Mouse (Mus musculus): ENCODE data around the gene Diaph2. TPM values are rescaled to one million over a fixed set of nuclear protein-coding genes. Genes with fewer than 3 reads are reported as not detected.
"Not testable (repeated sequence)": the region's sequence is repeated elsewhere in the genome, so short reads cannot be mapped to it uniquely, and the experiment has no call there.

The Diaph2 gene
- polyA plus RNA-seq, 1 experiment from 2014 or later = 10.3 TPM

- Histone ChIP-seq H3K4me1 (ENCODE audit: insufficient read depth) (no peaks in the 10 kb centered on the region), H3K9ac (no peak overlapping the region), H3K4me2 (no peak overlapping the region), H3K27ac (ENCODE audit: low read depth) (no peak overlapping the region), H3K4me3 (ENCODE audit: low read depth, low read length) (no peak overlapping the region), H3K27me3 (ENCODE audit: insufficient read depth, low read length) (no peaks in the 10 kb centered on the region), H3K36me3 (ENCODE audit: insufficient read depth) (no peaks in the 10 kb centered on the region), H3K9me3 (ENCODE audit: low read depth, low read length) (no peaks in the 10 kb centered on the region)
- ATAC-seq (ENCODE audit: insufficient read depth) (no peak), DNase-seq (peak; percentile 24)
- WGBS = 40% methylated on average over 3 of the region's 3 CpGs
- TF ChIP-seq CTCF (IDR thresholded peaks at IDR 0.05; ENCODE audit: low read depth) = no peak
These were observed 653.7 kb downstream of the Diaph2 start for GRCm38 (mm10) chrX:130403214-130403613.

GRCm38 (mm10) chrX:130407471-130407870 lies 657.9 kb downstream of the Diaph2 start:
- not testable (repeated sequence) for H3K27ac ChIP-seq (ENCODE audit: low read depth); H3K9ac ChIP-seq; H3K4me3 ChIP-seq (ENCODE audit: low read depth, low read length); ATAC-seq (ENCODE audit: insufficient read depth); H3K9me3 ChIP-seq (ENCODE audit: low read depth, low read length); H3K4me2 ChIP-seq; H3K36me3 ChIP-seq (ENCODE audit: insufficient read depth); H3K4me1 ChIP-seq (ENCODE audit: insufficient read depth); DNase-seq; H3K27me3 ChIP-seq (ENCODE audit: insufficient read depth, low read length)
- 83% methylated on average over 3 of the region's 3 CpGs for WGBS

- Histone ChIP-seq H3K4me2 (no peak overlapping the region), H3K27ac (ENCODE audit: low read depth) (no peak overlapping the region), H3K9me3 (ENCODE audit: low read depth, low read length) (no peaks in the 10 kb centered on the region), H3K9ac (no peak overlapping the region), H3K27me3 (ENCODE audit: insufficient read depth, low read length) (no peaks in the 10 kb centered on the region), H3K36me3 (ENCODE audit: insufficient read depth) (no peaks in the 10 kb centered on the region), H3K4me3 (ENCODE audit: low read depth, low read length) (no peak overlapping the region), H3K4me1 (ENCODE audit: insufficient read depth) (no peaks in the 10 kb centered on the region)
- no peak for TF ChIP-seq CTCF (IDR thresholded peaks at IDR 0.05; ENCODE audit: low read depth)
- WGBS = 84% methylated on average over 1 of the region's 1 CpGs
- DNase-seq = no peak
- no peak for ATAC-seq (ENCODE audit: insufficient read depth)
These were observed 659.4 kb downstream of the Diaph2 start for GRCm38 (mm10) chrX:130408985-130409384.

- no peak overlapping the region for H3K27ac ChIP-seq (ENCODE audit: low read depth)
- ATAC-seq (ENCODE audit: insufficient read depth) (no peak), DNase-seq (no peak)
- H3K27me3 ChIP-seq (ENCODE audit: insufficient read depth, low read length) = no peaks in the 10 kb centered on the region
- H3K36me3 ChIP-seq (ENCODE audit: insufficient read depth) = no peaks in the 10 kb centered on the region
- no peak for TF ChIP-seq CTCF (IDR thresholded peaks at IDR 0.05; ENCODE audit: low read depth)
- WGBS = 70% methylated on average over 2 of the region's 2 CpGs
- no peak overlapping the region for H3K4me2 ChIP-seq
- no peak overlapping the region for H3K9ac ChIP-seq
- H3K4me1 ChIP-seq (ENCODE audit: insufficient read depth) = no peaks in the 10 kb centered on the region
- H3K4me3 ChIP-seq (ENCODE audit: low read depth, low read length) = no peak overlapping the region
- no peaks in the 10 kb centered on the region for H3K9me3 ChIP-seq (ENCODE audit: low read depth, low read length)
These were observed 673.6 kb downstream of the Diaph2 start for GRCm38 (mm10) chrX:130423134-130423533.

- H3K36me3 ChIP-seq (ENCODE audit: insufficient read depth) = no peaks in the 10 kb centered on the region
- no peak overlapping the region for H3K27ac ChIP-seq (ENCODE audit: low read depth)
- 68% methylated on average over 4 of the region's 4 CpGs for WGBS
- TF ChIP-seq CTCF (IDR thresholded peaks at IDR 0.05; ENCODE audit: low read depth) = no peak
- H3K9ac ChIP-seq = no peak overlapping the region
- no peaks in the 10 kb centered on the region for H3K27me3 ChIP-seq (ENCODE audit: insufficient read depth, low read length)
- DNase-seq (no peak), ATAC-seq (ENCODE audit: insufficient read depth) (no peak)
- no peaks in the 10 kb centered on the region for H3K4me1 ChIP-seq (ENCODE audit: insufficient read depth)
- H3K9me3 ChIP-seq (ENCODE audit: low read depth, low read length) = no peaks in the 10 kb centered on the region
- no peak overlapping the region for H3K4me2 ChIP-seq
- H3K4me3 ChIP-seq (ENCODE audit: low read depth, low read length) = no peak overlapping the region
These were observed 702.4 kb downstream of the Diaph2 start for GRCm38 (mm10) chrX:130451822-130452487.

- no peak overlapping the region for H3K27ac ChIP-seq (ENCODE audit: low read depth)
- DNase-seq (no peak), ATAC-seq (ENCODE audit: insufficient read depth) (no peak)
- H3K4me3 ChIP-seq (ENCODE audit: low read depth, low read length) = no peak overlapping the region
- H3K36me3 ChIP-seq (ENCODE audit: insufficient read depth) = no peaks in the 10 kb centered on the region
- TF ChIP-seq CTCF (IDR thresholded peaks at IDR 0.05; ENCODE audit: low read depth) = no peak
- H3K27me3 ChIP-seq (ENCODE audit: insufficient read depth, low read length) = no peaks in the 10 kb centered on the region
- H3K4me2 ChIP-seq = no peak overlapping the region
- 87% methylated on average over 4 of the region's 4 CpGs for whole genome bisulfite sequencing
- H3K4me1 ChIP-seq (ENCODE audit: insufficient read depth) = no peaks in the 10 kb centered on the region
- no peak overlapping the region for H3K9ac ChIP-seq
- H3K9me3 ChIP-seq (ENCODE audit: low read depth, low read length) = no peaks in the 10 kb centered on the region
These were observed 702.9 kb downstream of the Diaph2 start for GRCm38 (mm10) chrX:130452488-130452823.

- Histone ChIP-seq H3K4me1 (ENCODE audit: insufficient read depth) (no peaks in the 10 kb centered on the region), H3K27me3 (ENCODE audit: insufficient read depth, low read length) (no peaks in the 10 kb centered on the region), H3K27ac (ENCODE audit: low read depth) (no peak overlapping the region), H3K4me3 (ENCODE audit: low read depth, low read length) (no peak overlapping the region), H3K4me2 (no peak overlapping the region), H3K36me3 (ENCODE audit: insufficient read depth) (no peaks in the 10 kb centered on the region), H3K9ac (no peak overlapping the region), H3K9me3 (ENCODE audit: low read depth, low read length) (no peaks in the 10 kb centered on the region)
- WGBS = 42% methylated on average over 2 of the region's 2 CpGs
- ATAC-seq (ENCODE audit: insufficient read depth) = no peak
- no peak for DNase-seq
- no peak for TF ChIP-seq CTCF (IDR thresholded peaks at IDR 0.05; ENCODE audit: low read depth)
These were observed 723.6 kb downstream of the Diaph2 start for GRCm38 (mm10) chrX:130473133-130473532.

GRCm38 (mm10) chrX:130480877-130481276 lies 731.3 kb downstream of the Diaph2 start:
- Histone ChIP-seq H3K9me3 (ENCODE audit: low read depth, low read length) (no peaks in the 10 kb centered on the region), H3K4me2 (no peak overlapping the region), H3K27me3 (ENCODE audit: insufficient read depth, low read length) (no peaks in the 10 kb centered on the region), H3K4me1 (ENCODE audit: insufficient read depth) (no peaks in the 10 kb centered on the region), H3K9ac (no peak overlapping the region), H3K4me3 (ENCODE audit: low read depth, low read length) (no peak overlapping the region), H3K36me3 (ENCODE audit: insufficient read depth) (no peaks in the 10 kb centered on the region), H3K27ac (ENCODE audit: low read depth) (no peak overlapping the region)
- 90% methylated on average over 1 of the region's 1 CpGs for WGBS
- no peak for TF ChIP-seq CTCF (IDR thresholded peaks at IDR 0.05; ENCODE audit: low read depth)
- no peak for DNase-seq
- ATAC-seq (ENCODE audit: insufficient read depth) = no peak
